Mouse (Mus musculus): Measurements from ENCODE around the gene Daam2.
"Not testable (repeated sequence)": the region's sequence is repeated elsewhere in the genome, so short reads cannot be mapped to it uniquely, and the experiment has no call there.

Daam2 gene

DNA sequence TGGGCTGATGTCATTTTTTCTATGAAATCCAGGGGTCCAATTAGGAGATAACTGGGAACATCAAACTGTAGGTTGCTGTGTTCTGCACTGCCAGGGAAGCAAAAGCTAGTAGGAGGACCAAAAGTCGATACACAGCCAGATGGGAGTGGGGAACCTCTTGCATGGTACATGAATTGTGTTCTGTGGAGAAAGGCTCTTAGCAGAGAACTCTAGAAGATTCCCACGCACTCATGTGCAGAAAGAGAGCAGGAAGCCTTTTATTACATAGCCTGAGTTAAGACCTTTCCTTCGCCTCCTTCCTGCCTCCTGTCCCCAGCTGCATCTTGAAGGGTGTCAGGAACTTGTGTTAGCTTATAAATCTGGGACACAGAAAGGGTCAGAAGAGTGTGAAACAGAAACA, 82.3 kb downstream of the Daam2 start:
- no peak for DNase-seq (ENCODE audit: low spot score in 2 of 2)

DNA sequence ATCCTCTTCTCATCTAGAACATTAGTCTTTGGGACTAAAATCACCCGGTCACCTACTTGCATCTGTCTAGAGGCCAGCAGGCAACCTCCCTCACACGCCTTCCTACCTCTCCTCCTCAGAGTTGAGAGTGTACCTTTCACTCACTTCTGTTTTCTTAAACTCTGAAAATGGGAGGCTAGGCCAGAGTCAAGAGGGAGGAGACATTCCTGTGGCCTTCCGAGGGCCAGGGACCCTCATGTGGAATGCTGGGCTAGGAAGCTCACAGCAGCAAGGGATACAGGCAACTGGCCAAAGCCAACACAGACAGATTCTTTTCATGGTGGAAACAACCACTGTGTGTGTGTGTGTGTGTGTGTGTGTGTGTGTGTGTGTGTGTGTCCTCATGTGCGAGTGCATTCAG, 86.8 kb downstream of the Daam2 start:
- DNase-seq (ENCODE audit: low spot score in 2 of 2), result no peak

DNA sequence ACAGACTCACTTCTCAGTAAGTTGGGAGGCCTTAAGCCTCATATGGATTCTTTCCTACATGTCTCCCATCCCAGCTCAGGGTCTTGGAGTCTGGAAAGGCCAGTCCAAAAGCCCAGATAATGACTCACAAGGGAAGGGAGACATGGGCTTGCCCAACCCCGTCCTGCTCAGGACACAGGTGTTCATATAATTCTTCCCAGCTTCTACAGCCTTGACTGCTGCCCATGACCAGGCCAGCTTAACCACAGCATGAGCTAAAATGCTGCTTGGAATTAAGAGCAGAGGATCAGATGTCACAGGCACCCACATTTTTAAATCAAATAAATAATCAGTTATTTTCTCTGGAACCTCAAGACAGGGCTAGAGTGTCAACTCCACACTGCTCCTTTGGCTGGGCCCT, 89.0 kb downstream of the Daam2 start:
- no peak for DNase-seq (ENCODE audit: low spot score in 2 of 2)

DNA sequence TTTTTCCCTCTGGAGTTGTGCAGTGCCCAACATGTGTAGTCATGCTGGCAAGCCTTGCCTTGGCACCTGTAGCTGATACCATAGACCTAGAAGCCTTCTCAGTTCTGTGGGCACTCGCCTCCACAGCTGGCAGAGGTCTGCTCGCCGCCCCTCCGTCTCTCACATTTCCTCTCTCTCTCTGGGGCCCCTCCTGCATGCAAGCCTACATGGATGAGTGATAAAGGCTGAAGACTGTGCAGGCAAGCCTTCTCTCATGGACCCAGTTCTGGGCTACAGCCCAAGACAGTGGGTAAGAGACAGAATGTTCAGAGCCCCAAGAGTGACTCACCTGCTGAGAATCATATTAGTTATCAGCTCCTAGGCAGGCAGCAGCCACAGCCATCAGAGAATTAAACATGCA, 90.1 kb downstream of the Daam2 start:
- DNase-seq (ENCODE audit: low spot score in 2 of 2), result no peak

DNA sequence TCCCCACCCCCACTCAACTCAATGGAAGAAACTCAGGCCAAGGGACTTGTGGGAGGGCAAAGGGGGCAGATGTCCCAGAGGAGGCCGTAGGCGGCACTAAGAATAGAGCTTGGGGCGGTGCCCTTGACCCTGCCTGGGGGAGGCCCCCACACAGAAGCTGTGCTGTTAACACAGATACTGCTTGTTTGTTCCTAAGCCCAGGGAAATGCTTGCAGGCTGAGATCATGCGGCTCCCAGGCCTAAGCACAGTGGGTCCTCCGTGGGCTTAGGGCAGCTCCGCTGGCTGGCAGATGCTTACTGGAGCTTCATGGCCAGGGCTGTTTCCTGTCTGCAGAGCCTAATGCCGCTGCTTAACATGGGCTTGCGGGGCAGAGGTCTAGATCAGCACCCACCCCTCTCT, 91.5 kb downstream of the Daam2 start:
- no peak for DNase-seq (ENCODE audit: low spot score in 2 of 2)

DNA sequence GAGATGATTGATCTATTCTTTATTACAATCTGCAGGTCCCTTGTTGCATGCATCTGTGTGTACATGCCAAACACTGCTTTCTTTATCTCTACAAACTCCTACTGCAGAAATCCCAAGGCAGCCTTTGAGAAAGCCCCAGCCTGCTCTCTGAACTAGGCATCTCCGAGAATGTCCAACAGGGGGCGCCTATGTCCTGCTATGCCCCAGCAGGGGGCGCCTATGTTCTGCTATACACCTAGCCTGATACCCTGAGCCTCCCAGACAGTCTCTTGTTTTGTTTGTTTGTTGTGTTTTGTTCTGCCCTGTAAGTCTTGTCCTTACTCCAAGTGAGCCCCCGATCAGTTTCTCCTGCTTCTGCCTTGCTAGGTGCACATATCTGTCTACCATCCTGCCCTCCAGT, 95.9 kb downstream of the Daam2 start:
- peak in 1 of 2 experiments; percentile 22 for DNase-seq (ENCODE audit: low spot score in 2 of 2)

DNA sequence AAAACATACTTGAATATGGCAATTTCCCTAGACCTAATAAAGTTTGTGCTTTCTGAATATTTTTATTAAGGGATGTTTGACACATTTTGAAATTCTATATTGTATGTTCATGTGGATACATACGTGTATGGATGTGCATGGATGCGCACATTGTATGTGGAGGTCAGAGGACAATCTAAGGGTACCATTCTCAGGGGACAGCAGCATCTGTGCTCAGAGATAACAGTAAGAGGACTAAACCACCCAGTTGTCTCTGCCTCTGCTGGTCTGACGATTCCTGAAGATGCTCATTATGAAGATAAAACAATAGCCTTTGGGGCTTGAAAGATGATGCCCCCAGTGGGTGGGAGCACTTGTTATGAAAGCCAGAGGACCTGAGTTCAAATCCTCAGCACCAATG, 99.3 kb downstream of the Daam2 start:
- DNase-seq (ENCODE audit: low spot score in 2 of 2), result no peak

DNA sequence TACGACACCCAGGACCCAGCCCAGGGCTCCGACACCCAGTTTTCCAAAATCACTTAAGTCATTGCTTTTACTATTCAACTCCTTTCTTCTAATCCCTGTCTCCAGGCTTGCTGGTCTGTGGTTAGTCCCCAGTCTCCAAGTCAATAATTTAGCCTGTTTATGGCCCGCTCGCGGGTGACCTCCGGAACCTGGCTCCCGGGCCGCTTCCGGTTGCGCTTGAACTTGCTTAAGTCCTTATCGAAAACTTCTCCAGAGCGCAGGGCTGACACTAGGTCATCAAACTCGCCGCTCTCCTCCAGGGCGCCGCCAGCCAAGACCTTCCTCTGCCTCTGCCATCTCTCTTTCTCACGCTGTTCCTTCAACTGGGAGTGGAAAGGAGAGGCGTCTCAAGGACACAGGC, 105.8 kb downstream of the Daam2 start:
- no peak for DNase-seq (ENCODE audit: low spot score in 2 of 2)

DNA sequence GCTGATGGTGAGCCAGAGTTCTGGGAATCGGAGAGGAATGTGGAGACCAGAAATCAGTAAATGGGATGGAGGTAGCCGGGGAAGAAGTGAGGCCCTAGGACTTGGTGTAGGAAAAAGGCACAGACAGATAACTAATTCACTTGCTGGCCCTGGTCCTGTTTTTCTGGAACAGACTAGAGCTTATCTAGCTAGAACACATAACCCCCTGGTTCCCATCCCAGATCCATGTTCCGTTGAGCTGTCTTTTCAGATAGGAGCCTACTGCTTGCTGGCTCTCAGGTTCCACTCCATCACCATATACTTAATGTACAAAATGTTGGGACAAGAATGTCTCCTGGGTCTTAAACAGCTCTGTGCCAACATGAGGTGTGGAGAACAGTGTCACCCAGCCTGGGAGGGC, 106.3 kb downstream of the Daam2 start:
- peak; percentile 20 to 41 for DNase-seq (ENCODE audit: low spot score in 2 of 2)

DNA sequence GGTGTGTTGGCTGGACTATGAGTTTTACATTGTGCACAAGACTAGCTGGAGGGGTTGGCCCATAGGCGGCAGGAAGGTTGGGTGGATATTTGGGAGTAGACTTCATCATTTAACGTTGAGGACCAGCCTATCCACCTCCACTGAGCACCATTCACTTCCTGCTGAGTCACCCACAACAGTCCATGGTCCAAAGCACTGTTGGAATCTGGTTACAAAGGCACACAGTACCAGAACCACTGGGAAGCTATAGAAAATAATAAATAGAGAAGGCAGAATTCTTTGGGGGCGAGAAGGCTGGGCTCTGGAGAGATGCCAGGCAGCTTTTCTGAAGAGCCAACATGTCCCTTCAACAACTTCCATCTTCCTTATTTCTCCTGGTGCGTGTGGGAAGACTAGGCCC, 107.8 kb downstream of the Daam2 start:
- no peak for DNase-seq (ENCODE audit: low spot score in 2 of 2)

DNA sequence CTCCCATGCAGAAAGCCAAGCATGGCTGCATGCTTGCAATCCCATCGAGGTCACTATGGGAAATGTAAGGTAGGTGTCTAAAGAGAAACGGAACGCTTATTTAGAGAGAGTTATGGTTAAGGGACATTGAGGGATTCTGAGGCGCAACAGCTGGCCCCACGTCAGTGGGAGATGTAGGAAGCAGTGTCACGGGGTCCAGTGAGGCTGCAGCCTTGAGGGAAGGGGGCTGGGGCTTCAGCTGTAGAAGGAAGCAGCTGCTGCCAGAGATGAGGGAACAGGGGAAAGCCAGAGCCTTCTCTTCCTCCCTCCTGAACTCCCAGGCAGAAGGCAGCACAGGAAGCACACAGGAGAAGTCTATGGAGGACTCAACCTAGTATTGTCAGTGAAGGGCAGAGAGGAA, 113.2 kb downstream of the Daam2 start:
- DNase-seq (ENCODE audit: low spot score in 2 of 2), result no peak

DNA sequence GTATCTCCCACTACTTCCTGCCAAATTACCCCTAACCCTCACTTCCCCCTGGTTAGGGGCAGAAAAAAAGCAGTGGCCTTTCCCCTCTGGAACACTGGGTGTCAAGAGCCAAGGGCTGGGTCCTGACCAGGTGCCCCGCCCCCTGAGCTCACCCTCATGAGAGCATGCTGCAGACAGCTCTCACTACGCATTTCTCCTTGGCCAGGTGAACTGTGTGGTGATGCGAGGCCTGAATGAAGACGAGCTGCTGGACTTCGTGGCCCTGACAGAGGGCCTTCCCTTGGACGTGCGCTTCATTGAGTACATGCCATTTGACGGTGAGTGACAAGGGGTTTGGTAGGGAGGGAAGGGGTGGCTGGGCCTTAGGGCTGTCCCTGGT, 114.9 kb downstream of the Daam2 start:
- no peak for DNase-seq (ENCODE audit: low spot score in 2 of 2)

DNA sequence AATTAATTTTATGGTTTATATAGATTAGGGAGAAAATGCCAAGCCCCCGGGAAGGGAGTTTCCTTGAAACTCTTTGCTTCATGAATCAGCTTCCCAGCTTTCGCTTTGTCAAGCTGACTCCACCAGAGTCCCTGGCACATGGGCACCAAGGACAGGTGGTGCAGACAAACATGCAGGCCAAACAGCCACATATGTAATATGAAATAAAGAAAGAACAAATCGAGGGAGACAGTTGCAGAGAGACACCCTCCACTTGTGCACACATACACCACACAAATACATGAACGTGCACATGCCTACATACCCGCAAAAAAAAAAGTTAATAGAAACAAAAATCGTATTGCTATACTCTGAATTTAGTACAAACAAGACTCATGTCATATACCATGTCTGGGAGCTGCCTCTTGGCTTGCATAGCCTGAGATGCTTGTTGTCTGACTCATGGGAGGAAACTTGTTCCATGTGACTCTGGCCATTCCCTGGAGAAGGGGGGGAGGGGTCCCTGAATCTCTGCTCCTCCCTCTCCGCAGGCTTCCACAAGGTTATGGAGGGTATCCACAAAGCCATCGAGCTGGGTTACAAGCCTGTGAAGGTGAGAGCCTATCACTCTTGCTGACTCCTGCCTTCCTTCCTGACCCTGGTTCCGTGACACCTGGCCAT, 115.4 kb downstream of the Daam2 start:
- no peak for DNase-seq (ENCODE audit: low spot score in 2 of 2)

DNA sequence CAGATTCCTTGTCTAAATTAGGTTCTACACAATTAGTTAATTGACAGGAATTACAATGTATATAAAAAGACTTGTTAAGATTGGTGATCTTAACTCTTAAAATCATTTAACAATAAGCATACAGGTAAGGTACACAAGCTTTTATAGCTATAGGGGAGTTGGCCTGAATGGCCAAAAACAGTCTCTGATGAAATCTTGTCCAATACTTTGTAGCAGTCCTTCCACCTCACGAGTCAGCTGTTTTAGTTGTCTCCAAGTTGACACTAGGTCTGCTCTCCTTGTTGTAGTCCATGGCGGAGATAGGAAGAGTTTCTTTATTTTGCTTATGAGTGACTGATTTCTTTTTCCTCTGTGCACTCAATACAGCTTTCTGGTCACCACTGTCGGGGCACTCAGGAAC, 121.3 kb downstream of the Daam2 start:
- not testable (repeated sequence) for DNase-seq (ENCODE audit: low spot score in 2 of 2)

DNA sequence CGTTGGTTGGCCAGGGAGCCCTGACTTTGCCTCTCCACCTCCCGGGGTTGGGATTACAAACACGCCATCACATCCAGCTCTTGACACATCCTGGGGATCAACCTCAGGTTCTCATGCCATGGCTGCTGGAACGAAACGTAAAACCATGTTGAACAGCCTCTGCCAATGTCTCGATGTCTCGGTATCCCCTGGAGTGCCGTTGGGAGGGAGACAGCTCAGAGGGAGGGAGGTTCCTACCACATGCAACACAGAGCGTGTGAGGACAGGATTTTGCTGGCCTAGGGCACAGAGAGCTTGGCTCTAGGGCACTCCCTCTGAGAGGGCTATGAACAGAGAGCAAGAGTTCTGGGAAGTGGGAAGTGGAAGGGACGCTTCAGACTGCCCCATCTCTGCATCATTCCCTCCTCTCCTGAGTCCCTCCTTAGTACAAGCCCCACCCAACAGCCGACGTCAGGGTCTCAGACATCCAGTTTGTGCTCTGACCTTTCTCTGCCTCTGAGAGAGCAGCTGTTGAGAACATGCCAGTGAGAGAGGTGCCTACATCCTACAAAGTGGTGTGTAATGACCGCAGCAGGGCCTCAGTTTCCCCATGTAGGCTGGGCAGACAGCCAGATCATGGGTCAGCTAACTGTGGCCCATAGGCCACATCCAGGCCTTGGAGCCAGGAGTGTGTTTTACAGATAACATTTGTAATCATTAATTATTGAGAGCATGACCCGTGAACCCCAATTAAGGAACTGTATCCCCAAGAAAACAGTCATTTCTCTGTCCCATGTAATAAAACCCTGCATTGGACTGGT, 123.6 kb downstream of the Daam2 start:
- no peak for DNase-seq (ENCODE audit: low spot score in 2 of 2)

DNA sequence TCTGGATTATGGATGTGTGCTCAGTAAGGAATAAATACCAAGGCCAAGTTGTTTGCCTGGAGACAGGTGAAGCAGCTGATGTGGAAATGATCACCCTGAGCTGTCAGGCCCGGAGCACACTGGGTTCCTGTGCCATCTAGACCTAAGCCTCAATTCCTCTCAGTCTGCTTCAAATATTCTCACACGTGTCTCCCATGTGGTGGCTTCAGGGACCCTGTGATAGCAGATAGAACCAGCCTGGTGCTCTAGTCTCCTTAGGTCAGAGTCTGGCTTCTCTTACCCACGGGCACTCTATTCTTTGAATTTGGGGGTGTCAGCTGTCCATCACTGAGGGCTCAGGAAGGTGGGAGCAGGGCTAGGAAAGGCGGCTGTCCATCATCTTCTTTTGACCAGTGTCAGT, 124.4 kb downstream of the Daam2 start:
- no peak for DNase-seq (ENCODE audit: low spot score in 2 of 2)

DNA sequence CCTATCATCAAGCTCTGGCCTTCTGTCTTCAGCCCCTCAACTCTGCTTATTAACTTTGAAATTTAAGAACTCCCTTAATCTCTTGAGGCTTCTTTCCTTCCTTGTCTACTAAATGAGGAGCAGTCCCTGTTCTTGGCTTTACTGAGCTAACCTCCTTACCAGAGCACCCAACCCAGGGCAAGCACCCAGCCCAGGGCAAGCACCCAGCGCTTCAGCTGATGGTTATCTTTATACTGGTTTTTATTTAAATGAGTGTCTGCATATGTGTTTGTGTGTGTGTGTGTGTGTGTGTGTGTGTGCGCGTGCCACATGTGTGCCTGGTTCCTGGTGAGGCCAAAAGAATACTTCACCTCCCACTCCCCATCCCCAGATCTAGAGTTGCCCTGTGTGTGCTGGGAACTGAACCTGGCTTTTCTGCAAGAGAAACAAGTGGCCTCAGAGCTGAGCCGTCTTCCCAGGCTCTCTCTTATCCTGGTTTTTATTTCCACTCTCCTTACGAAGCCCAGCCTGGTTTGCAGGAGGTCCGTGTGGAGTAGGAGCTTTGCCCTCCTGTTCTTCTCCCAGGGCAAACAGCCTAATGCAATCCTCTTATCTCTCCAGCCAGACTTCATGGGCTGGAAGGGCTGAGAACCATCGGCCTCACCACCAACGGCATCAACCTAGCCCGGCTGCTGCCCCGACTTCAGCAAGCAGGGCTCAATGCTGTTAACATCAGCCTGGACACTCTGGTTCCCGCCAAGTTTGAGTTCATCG, 125.1 kb downstream of the Daam2 start:
- peak; percentile 53 to 72 for DNase-seq (ENCODE audit: low spot score in 2 of 2)

DNA sequence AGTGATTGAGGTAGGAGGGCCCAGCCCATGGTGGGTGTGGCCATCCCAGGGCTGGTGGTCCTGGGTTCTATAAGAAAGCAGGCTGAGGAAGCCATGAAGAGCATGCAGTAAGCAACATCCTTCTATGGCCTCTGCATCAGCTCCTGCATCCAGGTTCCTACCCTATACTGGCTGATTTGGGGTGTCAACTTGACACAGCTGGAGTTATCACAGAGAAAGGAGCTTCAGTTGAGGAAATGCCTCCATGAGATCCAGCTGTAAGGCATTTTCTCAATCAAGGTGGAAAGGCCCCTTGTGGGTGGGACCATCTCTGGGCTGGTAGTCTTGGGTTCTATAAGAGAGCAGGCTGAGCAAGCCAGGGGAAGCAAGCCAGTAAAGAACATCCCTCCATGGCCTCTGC, 126.8 kb downstream of the Daam2 start:
- not testable (repeated sequence) for DNase-seq (ENCODE audit: low spot score in 2 of 2)

DNA sequence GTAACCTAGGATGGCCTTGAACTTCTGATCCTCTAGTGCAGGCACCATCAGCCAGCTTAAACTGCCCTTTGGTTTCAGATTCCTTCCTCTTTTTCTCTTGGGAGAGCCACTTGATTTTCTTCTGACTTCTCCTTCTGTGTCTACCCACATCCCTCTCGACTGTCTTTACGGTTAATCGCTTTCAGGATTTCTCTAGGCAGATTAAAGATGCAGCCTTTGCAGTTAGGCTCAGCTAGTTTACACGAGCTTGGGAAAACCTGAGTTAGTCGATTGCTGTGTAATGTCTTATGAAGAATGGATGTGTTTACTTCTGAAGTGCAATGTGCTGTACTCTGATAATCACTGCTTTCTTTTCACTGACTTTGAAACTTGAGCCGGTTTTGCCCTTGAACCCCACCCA, 127.5 kb downstream of the Daam2 start:
- DNase-seq (ENCODE audit: low spot score in 2 of 2), result no peak

DNA sequence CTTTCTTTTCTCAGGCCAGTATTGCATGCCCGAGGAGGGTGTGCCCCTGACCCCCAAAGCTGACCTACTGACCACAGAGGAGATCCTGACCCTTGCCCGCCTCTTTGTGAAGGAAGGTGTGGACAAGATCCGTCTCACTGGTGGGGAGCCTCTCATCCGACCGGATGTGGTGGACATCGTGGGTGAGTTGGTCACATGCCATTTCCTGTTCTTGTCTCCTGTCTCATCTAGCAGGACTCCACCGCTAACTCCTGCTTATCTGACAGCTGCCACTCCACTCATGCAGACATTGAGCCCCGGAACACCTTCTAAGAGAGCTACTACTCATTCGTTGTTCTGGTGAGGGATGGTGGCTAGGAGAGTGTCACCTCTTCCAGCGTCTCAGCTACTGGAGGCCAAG, 129.1 kb downstream of the Daam2 start:
- DNase-seq (ENCODE audit: low spot score in 2 of 2), result no peak

DNA sequence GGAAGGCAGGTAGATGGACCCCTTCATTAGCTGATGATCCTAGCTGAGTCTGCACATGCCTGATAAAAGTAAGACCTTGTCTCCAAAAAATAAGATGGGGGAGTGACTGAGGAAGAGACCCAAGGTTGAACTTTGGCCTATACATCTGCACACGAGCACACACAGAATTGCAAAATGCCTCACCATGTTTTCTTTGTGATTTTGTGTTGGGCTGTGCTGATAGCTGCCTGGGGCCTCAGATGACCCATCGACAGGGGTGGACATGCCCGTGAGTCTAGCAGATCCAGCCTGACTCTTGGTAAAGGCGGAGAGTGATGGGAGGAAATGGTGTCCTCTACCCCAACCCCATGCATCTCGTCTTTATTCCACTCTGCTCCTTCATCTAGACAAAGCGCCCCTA, 129.9 kb downstream of the Daam2 start:
- DNase-seq (ENCODE audit: low spot score in 2 of 2), result no peak

DNA sequence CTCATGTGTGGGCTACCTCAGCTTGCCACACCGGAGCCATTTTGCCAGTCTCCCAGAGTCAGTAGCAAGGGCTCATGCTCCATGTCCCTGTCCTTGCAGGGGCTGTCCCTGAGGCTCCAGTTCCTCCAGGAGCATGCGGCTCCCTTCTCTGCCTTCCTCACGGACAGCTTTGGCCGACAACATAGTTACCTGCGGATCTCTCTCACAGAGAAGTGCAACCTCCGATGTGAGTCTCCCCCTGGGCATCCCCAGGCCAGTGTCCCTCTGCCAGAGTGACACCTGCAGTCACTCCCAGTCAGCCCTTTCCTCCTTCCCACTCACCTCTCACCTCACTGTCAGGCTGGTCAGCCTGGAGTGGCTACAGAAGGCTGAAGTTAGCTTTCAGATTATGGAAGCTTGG, 131.1 kb downstream of the Daam2 start:
- no peak for DNase-seq (ENCODE audit: low spot score in 2 of 2)

Measured in spleen, postnatal 36 days (tissue).